Mouse (Mus musculus): ENCODE measurements around the gene Cfap161. TPM values are rescaled to one million over a fixed set of nuclear protein-coding genes. Genes with fewer than 3 reads are reported as not detected.

Cfap161 gene
- total RNA-seq, 1 experiment, result 0.27 TPM

DNA sequence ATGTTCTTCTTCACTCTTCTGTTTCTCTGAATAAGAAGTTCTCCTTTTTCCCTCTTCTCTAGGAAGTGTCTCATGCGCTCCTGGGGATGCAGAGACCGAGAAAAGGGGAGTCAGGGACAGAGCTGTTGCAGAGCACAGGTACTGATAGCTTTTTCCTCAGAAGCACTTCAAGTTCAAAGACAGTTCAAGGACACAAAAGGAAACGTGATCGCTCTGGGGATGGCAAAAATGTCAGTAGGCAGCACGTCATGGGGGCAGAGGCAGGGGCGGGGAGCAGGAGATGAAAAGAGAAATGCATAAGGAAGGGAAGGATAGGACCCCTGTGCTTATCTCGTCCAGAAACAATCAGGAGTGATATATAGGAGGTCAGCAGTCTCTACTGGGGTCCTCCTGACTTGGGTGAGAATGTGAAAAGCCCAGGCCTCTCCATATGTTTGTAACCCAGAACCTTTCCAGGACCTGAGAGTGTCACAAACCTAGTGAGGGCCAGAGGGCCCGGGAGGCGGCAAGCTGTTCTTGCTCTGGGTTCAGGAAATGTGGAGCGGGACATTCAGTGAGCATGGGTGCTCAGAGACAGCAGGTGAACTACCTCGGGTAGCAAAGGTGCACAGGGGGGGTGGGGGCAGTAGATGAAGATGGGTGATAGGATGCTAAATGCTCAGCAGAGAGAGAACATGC is 535 bp downstream of the Cfap161 start:
- Histone ChIP-seq H3K4me1 (ENCODE audit: control insufficient read depth in 2 of 2, insufficient read depth in 2 of 2, low read length in 2 of 2, poor library complexity in 1 of 2) (peaks cover 0 to 5% of the 10 kb centered on the region in 2 experiments; a peak in 1 of 4 replicates), H3K27ac (ENCODE audit: insufficient read depth, low read depth, low read length, poor library complexity, severe bottlenecking) (no peak overlapping the region), H3K36me3 (ENCODE audit: control insufficient read depth, insufficient read depth, low read length, poor library complexity, severe bottlenecking) (no peaks in the 10 kb centered on the region), H3K9ac (ENCODE audit: insufficient read depth, low read depth, low read length, poor library complexity, severe bottlenecking) (no peak overlapping the region), H3K9me3 (ENCODE audit: control insufficient read depth, insufficient read depth, low read depth, low read length) (no peaks in the 10 kb centered on the region), H3K4me3 (ENCODE audit: insufficient read depth in 1 of 2, low read depth in 1 of 2, low read length in 2 of 2, poor library complexity in 1 of 2, severe bottlenecking in 1 of 2) (peak overlapping the region in 1 of 2 experiments; percentile 4; a peak in 1 of 4 replicates)
- DNase-seq (ENCODE audit: low read depth, low spot score), result no peak
- TF ChIP-seq ZNF384 (IDR thresholded peaks at IDR 0.05; ENCODE audit: low read depth, low read length), result no peak
- no peak for TF ChIP-seq HCFC1 (IDR thresholded peaks at IDR 0.05; ENCODE audit: borderline replicate concordance, insufficient read depth, low read length)
- no peak for TF ChIP-seq MAFK (IDR thresholded peaks at IDR 0.05; ENCODE audit: insufficient read depth, low read depth, low read length)
- no peak for TF ChIP-seq ZC3H11A (IDR thresholded peaks at IDR 0.05; ENCODE audit: borderline replicate concordance, low read depth, low read length)
- TF ChIP-seq CHD2 (IDR thresholded peaks at IDR 0.05; ENCODE audit: low read depth, low read length), result no peak
- in situ Hi-C loops (cut with MboI; ENCODE audit: low sequenced_read_pairs in 2 of 2, unreplicated experiment in 2 of 2), result no loop called here

DNA sequence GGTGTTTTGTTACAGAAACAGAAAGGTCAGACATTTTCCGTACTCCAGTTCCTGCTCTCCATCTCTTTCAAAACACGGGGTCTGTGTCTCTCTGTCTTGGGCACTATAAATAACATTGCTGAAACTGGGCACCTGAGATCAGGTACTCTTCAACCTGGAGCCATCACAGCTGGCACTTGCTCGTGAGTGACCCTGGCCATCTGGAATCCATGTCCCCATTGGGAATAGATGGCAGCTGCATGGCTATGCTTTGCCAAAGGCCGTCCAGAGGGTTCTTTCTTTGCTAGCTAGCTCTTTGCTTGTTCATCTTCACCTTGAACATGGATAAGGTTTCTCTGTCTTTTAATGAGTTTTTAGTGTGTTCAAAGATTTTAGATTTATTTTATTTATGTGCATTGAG is 13.8 kb downstream of the Cfap161 start:
- DNase-seq (ENCODE audit: low read depth, low spot score), result no peak
- in situ Hi-C loops (cut with MboI; ENCODE audit: low sequenced_read_pairs in 2 of 2, unreplicated experiment in 2 of 2), result no loop called here
- Histone ChIP-seq H3K36me3 (ENCODE audit: control insufficient read depth, insufficient read depth, low read length, poor library complexity, severe bottlenecking) (no peaks in the 10 kb centered on the region), H3K27ac (ENCODE audit: insufficient read depth, low read depth, low read length, poor library complexity, severe bottlenecking) (no peak overlapping the region), H3K4me3 (ENCODE audit: insufficient read depth in 1 of 2, low read depth in 1 of 2, low read length in 2 of 2, poor library complexity in 1 of 2, severe bottlenecking in 1 of 2) (no peak overlapping the region), H3K9me3 (ENCODE audit: control insufficient read depth, insufficient read depth, low read depth, low read length) (no peaks in the 10 kb centered on the region), H3K9ac (ENCODE audit: insufficient read depth, low read depth, low read length, poor library complexity, severe bottlenecking) (no peak overlapping the region), H3K4me1 (ENCODE audit: control insufficient read depth in 2 of 2, insufficient read depth in 2 of 2, low read length in 2 of 2, poor library complexity in 1 of 2) (no peaks in the 10 kb centered on the region)
- TF ChIP-seq MAFK (IDR thresholded peaks at IDR 0.05; ENCODE audit: insufficient read depth, low read depth, low read length) (no peak), CHD2 (IDR thresholded peaks at IDR 0.05; ENCODE audit: low read depth, low read length) (no peak), ZNF384 (IDR thresholded peaks at IDR 0.05; ENCODE audit: low read depth, low read length) (no peak)

DNA sequence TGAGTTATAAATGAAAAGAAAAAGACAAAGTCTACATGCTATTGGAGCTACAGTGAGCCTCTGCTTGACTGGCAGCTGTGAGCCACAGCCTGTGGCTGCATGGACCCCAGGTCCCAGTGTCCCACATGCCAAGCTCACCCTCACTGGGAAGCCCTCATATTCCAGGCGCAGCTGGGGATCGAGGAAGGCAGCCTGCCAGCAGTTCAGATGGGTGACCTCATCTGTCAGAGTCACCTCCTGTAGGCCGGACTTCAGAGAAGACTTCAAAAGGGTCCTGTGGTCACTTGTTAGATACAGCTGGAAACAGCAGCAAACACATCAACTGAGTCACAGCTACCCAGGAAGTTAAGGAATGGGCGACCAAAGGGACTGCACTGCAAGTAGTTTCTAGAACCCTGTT is 14.7 kb downstream of the Cfap161 start:
- no peak for TF ChIP-seq HCFC1 (IDR thresholded peaks at IDR 0.05; ENCODE audit: borderline replicate concordance, insufficient read depth, low read length)
- TF ChIP-seq MAFK (IDR thresholded peaks at IDR 0.05; ENCODE audit: insufficient read depth, low read depth, low read length), result no peak
- no peak for TF ChIP-seq ZC3H11A (IDR thresholded peaks at IDR 0.05; ENCODE audit: borderline replicate concordance, low read depth, low read length)
- no peak for TF ChIP-seq ZNF384 (IDR thresholded peaks at IDR 0.05; ENCODE audit: low read depth, low read length)
- no peak for TF ChIP-seq CHD2 (IDR thresholded peaks at IDR 0.05; ENCODE audit: low read depth, low read length)
- no peaks in the 10 kb centered on the region for H3K36me3 ChIP-seq (ENCODE audit: control insufficient read depth, insufficient read depth, low read length, poor library complexity, severe bottlenecking)
- no peak overlapping the region for H3K27ac ChIP-seq (ENCODE audit: insufficient read depth, low read depth, low read length, poor library complexity, severe bottlenecking)
- no peak overlapping the region for H3K9ac ChIP-seq (ENCODE audit: insufficient read depth, low read depth, low read length, poor library complexity, severe bottlenecking)
- H3K4me3 ChIP-seq (ENCODE audit: insufficient read depth in 1 of 2, low read depth in 1 of 2, low read length in 2 of 2, poor library complexity in 1 of 2, severe bottlenecking in 1 of 2), result no peak overlapping the region
- H3K9me3 ChIP-seq (ENCODE audit: control insufficient read depth, insufficient read depth, low read depth, low read length), result no peaks in the 10 kb centered on the region
- DNase-seq (ENCODE audit: low read depth, low spot score), result no peak
- in situ Hi-C loops (cut with MboI; ENCODE audit: low sequenced_read_pairs in 2 of 2, unreplicated experiment in 2 of 2), result no loop called here
- H3K4me1 ChIP-seq (ENCODE audit: control insufficient read depth in 2 of 2, insufficient read depth in 2 of 2, low read length in 2 of 2, poor library complexity in 1 of 2), result no peaks in the 10 kb centered on the region

DNA sequence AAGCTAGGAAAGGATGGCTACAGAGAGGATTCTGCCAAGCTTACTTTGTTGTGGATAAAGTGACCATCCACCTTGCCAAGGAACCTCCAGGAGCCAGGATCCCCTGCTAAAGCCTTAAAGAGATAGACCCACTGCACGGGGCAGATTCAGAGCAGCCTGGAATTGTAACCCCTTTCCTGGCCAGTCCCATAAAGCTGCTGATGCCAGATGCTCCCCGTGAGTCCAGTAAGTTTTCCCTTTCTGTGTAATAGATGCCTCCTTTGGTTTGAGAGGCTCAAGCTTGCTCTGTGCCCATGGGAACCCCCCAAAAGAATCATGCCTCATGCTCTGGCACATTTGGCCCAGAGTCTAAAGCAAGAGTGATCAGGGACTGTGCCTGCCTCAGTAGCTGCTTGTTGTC is 15.7 kb downstream of the Cfap161 start:
- TF ChIP-seq HCFC1 (IDR thresholded peaks at IDR 0.05; ENCODE audit: borderline replicate concordance, insufficient read depth, low read length), result no peak
- no peak for TF ChIP-seq ZNF384 (IDR thresholded peaks at IDR 0.05; ENCODE audit: low read depth, low read length)
- no peak for TF ChIP-seq ZC3H11A (IDR thresholded peaks at IDR 0.05; ENCODE audit: borderline replicate concordance, low read depth, low read length)
- no peak for TF ChIP-seq MAFK (IDR thresholded peaks at IDR 0.05; ENCODE audit: insufficient read depth, low read depth, low read length)
- TF ChIP-seq CHD2 (IDR thresholded peaks at IDR 0.05; ENCODE audit: low read depth, low read length), result no peak
- H3K9me3 ChIP-seq (ENCODE audit: control insufficient read depth, insufficient read depth, low read depth, low read length), result no peaks in the 10 kb centered on the region
- no peak overlapping the region for H3K27ac ChIP-seq (ENCODE audit: insufficient read depth, low read depth, low read length, poor library complexity, severe bottlenecking)
- in situ Hi-C loops (cut with MboI; ENCODE audit: low sequenced_read_pairs in 2 of 2, unreplicated experiment in 2 of 2), result no loop called here
- no peaks in the 10 kb centered on the region for H3K4me1 ChIP-seq (ENCODE audit: control insufficient read depth in 2 of 2, insufficient read depth in 2 of 2, low read length in 2 of 2, poor library complexity in 1 of 2)
- no peak overlapping the region for H3K4me3 ChIP-seq (ENCODE audit: insufficient read depth in 1 of 2, low read depth in 1 of 2, low read length in 2 of 2, poor library complexity in 1 of 2, severe bottlenecking in 1 of 2)
- no peak overlapping the region for H3K9ac ChIP-seq (ENCODE audit: insufficient read depth, low read depth, low read length, poor library complexity, severe bottlenecking)
- DNase-seq (ENCODE audit: low read depth, low spot score), result no peak
- H3K36me3 ChIP-seq (ENCODE audit: control insufficient read depth, insufficient read depth, low read length, poor library complexity, severe bottlenecking), result no peaks in the 10 kb centered on the region

DNA sequence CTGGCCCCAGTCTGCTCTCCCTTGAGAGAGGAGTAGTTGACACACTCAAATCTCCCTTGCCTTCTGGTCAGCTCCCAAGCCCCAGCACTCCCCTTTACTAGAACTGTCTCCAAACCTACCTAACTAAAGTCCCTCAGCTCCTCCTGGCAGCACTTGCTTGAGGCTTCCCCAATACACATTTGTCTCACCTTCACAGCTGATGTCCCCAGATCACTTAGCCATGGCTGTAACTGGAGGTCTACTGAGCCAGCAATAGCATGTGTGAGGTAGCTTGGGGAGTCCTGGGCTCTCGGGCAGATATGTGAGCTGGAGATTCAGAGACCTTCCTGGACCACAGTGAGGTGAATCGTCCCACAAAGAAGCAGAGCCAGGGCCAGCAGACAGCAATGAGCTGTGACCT is 16.2 kb downstream of the Cfap161 start:
- H3K9ac ChIP-seq (ENCODE audit: insufficient read depth, low read depth, low read length, poor library complexity, severe bottlenecking), result no peak overlapping the region

More for the DNA sequence above, 16.2 kb downstream of the Cfap161 start:
- H3K9me3 ChIP-seq (ENCODE audit: control insufficient read depth, insufficient read depth, low read depth, low read length), result no peaks in the 10 kb centered on the region
- no peak overlapping the region for H3K27ac ChIP-seq (ENCODE audit: insufficient read depth, low read depth, low read length, poor library complexity, severe bottlenecking)
- no peak for DNase-seq (ENCODE audit: low read depth, low spot score)
- no peaks in the 10 kb centered on the region for H3K36me3 ChIP-seq (ENCODE audit: control insufficient read depth, insufficient read depth, low read length, poor library complexity, severe bottlenecking)
- no peak overlapping the region for H3K4me3 ChIP-seq (ENCODE audit: insufficient read depth in 1 of 2, low read depth in 1 of 2, low read length in 2 of 2, poor library complexity in 1 of 2, severe bottlenecking in 1 of 2)
- TF ChIP-seq MAFK (IDR thresholded peaks at IDR 0.05; ENCODE audit: insufficient read depth, low read depth, low read length) (no peak), CHD2 (IDR thresholded peaks at IDR 0.05; ENCODE audit: low read depth, low read length) (no peak)
- no peaks in the 10 kb centered on the region for H3K4me1 ChIP-seq (ENCODE audit: control insufficient read depth in 2 of 2, insufficient read depth in 2 of 2, low read length in 2 of 2, poor library complexity in 1 of 2)
- in situ Hi-C loops (cut with MboI; ENCODE audit: low sequenced_read_pairs in 2 of 2, unreplicated experiment in 2 of 2), result no loop called here
